Mouse (Mus musculus): Measurements from ENCODE around the gene Cr1l. TPM values are rescaled to one million over a fixed set of nuclear protein-coding genes. Genes with fewer than 3 reads are reported as not detected.

Gene Cr1l
- polyA plus RNA-seq (2012; rRNA removed; ENCODE audit: low replicate concordance) = 12.0 and 21.0 TPM in 2 replicates

GRCm38 (mm10) chr1:195130953-195131674 is at the start of gene Cr1l:
Gene Cr1l, minus strand, starts transcription at chr1:195131586.

GRCm38 (mm10) chr1:195175980-195176931 is 44.9 kb upstream of the Cr1l start, which contains the start of gene Cr2:
Gene Cr2, minus strand, starts transcription at chr1:195176716.

GRCm38 (mm10) chr1:195092220-195092720 is 39.1 kb downstream of the Cr1l start, which contains the start of gene Cd46:
Gene Cd46, minus strand, starts transcription at chr1:195092249.

Other genes with a start within 250 kb of the Cr1l start
- 4.0 and 4.3 TPM in 2 replicates for gene Cd34, start 192.8 kb downstream of the Cr1l start, polyA plus RNA-seq (2012; rRNA removed; ENCODE audit: low replicate concordance)
- 0.05 and 0.07 TPM in 2 replicates for gene Cd46, start 39.3 kb downstream of the Cr1l start, polyA plus RNA-seq (2012; rRNA removed; ENCODE audit: low replicate concordance)
- gene Cr2, start 45.1 kb upstream of the Cr1l start, polyA plus RNA-seq (2012; rRNA removed; ENCODE audit: low replicate concordance) = 0.23 TPM in 1 of 2 replicates, not detected in the other

Measured in duodenum, adult 2 months (tissue).